Mouse (Mus musculus) lung, adult 2 months (tissue): Measurements from ENCODE around the gene Tpcn2.

Experiments used
- CTCF ChIP-seq: fragments of 200-500 bp; IDR thresholded peaks from 2 replicates; pipeline ENCODE4 v1.5.1; 2011; ENCODE audit warnings: mild to moderate bottlenecking, low read length, control low read depth; ENCODE audit not compliant: insufficient read depth
- POLR2A ChIP-seq: fragments of 200-500 bp; IDR thresholded peaks from 2 replicates; pipeline ENCODE4 v1.6.1; 2011; ENCODE audit warnings: low read depth, mild to moderate bottlenecking, control low read depth, low read length, borderline replicate concordance; ENCODE audit errors: extremely low read depth

GRCm38 (mm10) chr7:145287410-145287809, 3.6 kb upstream of the Tpcn2 start:
- no peak for TF ChIP-seq CTCF
- TF ChIP-seq POLR2A = no peak
